Mouse (Mus musculus): ENCODE measurements at regions not wholly inside any gene's neighbourhood (a gene's known extent, or its start where the extent isn't known, plus 50 kb on each side); places are given as distances from the start of the nearest gene placed in this dataset.

DNA sequence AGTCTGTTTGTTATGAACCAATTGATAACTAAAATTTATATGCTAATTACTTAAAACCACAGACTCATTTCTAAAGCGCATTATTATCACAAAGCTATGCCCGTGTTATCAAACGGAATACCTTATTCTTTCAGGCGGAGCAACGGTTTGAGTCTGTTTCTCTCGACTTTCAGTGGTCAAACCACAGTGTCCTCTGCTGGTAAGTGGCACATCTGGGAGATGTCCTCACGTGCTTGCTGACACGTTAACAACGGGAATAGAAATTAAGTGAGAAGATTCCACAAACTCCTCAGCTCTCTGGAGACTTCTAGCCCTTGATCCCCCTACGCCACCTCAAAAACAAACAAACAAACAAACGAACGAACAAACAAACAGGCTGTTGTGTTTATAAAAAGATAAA is 58.9 kb upstream of the Syt13 start:
- H3K79me2 ChIP-seq (ENCODE audit: control insufficient read depth, insufficient read depth): no peaks in the 10 kb centered on the region
- H3K4me3 ChIP-seq (ENCODE audit: insufficient read depth, poor library complexity, severe bottlenecking): no peak overlapping the region
- no peak overlapping the region for H3ac ChIP-seq (ENCODE audit: control insufficient read depth, insufficient read length, low read depth)
- TF ChIP-seq FOSL1 (IDR thresholded peaks at IDR 0.05; ENCODE audit: insufficient read depth, low read length, poor library complexity, severe bottlenecking) (no peak), MYOD1 (IDR thresholded peaks at IDR 0.05; ENCODE audit: control insufficient read depth, insufficient read length, low read depth) (no peak), CEBPB (IDR thresholded peaks at IDR 0.05; ENCODE audit: low read depth) (no peak), MAX (IDR thresholded peaks at IDR 0.05) (no peak), USF1 (IDR thresholded peaks at IDR 0.05; ENCODE audit: low read depth) (no peak), MYOG (IDR thresholded peaks at IDR 0.05; ENCODE audit: control insufficient read depth, extremely low read depth, insufficient read length) (no peak), CTCF (IDR thresholded peaks at IDR 0.05; ENCODE audit: control insufficient read depth, insufficient read depth, insufficient read length) (no peak)
- no peaks in the 10 kb centered on the region for H3K79me3 ChIP-seq (ENCODE audit: low read depth)
- H3K36me3 ChIP-seq (ENCODE audit: control insufficient read depth, insufficient read depth): no peaks in the 10 kb centered on the region
- H3K27me3 ChIP-seq (ENCODE audit: control insufficient read depth, insufficient read depth, insufficient read length): peaks cover 20% of the 10 kb centered on the region

DNA sequence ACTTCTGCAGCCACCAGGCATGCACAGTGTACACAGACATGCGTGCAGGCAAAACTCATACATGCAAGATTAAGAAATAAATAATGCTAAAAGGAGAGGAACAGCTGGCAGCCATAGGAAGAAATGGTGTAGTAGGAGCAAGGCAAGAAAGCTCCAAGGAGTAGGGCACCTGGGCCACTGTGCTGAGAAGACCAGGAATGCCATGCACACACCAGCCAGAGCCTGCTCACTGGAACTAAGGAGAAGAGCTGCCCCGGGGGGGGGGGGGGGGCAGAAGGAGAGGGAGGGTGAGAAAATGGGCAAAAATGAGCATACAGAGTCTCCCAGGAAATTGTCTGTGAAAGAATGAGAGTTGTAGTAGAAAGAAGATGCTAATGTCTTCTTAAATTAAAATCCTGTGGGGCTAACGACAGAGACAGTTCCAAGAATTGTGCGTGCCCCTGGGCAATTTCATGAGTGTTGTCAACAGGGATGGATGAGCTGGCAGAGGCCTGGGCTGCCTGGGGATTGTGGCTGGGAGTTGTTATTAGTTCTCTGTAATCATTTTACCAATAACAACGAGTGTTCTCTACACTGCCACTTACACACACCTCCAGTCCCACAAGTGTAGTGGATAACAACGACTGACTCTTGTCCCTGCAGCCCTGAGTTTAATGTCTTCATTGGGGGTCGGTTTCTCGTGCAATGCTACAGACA is 54.2 kb upstream of the Syt13 start:
- Histone ChIP-seq H3K27me3 (ENCODE audit: control insufficient read depth, insufficient read depth, insufficient read length) (peaks cover 5% of the 10 kb centered on the region), H3K4me3 (ENCODE audit: insufficient read depth, poor library complexity, severe bottlenecking) (no peak overlapping the region)

More for the DNA sequence above, 54.2 kb upstream of the Syt13 start:
- no peaks in the 10 kb centered on the region for H3K79me2 ChIP-seq (ENCODE audit: control insufficient read depth, insufficient read depth)
- no peak overlapping the region for H3ac ChIP-seq (ENCODE audit: control insufficient read depth, insufficient read length, low read depth)
- no peak for TF ChIP-seq USF1 (IDR thresholded peaks at IDR 0.05; ENCODE audit: low read depth)
- TF ChIP-seq CEBPB (IDR thresholded peaks at IDR 0.05; ENCODE audit: low read depth): no peak
- no peak for TF ChIP-seq MAX (IDR thresholded peaks at IDR 0.05)
- TF ChIP-seq MYOD1 (IDR thresholded peaks at IDR 0.05; ENCODE audit: control insufficient read depth, insufficient read length, low read depth): no peak
- TF ChIP-seq CTCF (IDR thresholded peaks at IDR 0.05; ENCODE audit: control insufficient read depth, insufficient read depth, insufficient read length): no peak
- no peak for TF ChIP-seq FOSL1 (IDR thresholded peaks at IDR 0.05; ENCODE audit: insufficient read depth, low read length, poor library complexity, severe bottlenecking)
- no peak for TF ChIP-seq MYOG (IDR thresholded peaks at IDR 0.05; ENCODE audit: control insufficient read depth, extremely low read depth, insufficient read length)
- no peaks in the 10 kb centered on the region for H3K79me3 ChIP-seq (ENCODE audit: low read depth)
- no peaks in the 10 kb centered on the region for H3K36me3 ChIP-seq (ENCODE audit: control insufficient read depth, insufficient read depth)

Measured in C2C12 (cell line).